Mouse (Mus musculus): Measurements from ENCODE around the gene Stpg3.
A peak's percentile ranks its signal among the peaks of the same experiment; 100 is the strongest.
"Not testable (repeated sequence)": the region's sequence is repeated elsewhere in the genome, so short reads cannot be mapped to it uniquely, and the experiment has no call there.

The Stpg3 gene

DNA sequence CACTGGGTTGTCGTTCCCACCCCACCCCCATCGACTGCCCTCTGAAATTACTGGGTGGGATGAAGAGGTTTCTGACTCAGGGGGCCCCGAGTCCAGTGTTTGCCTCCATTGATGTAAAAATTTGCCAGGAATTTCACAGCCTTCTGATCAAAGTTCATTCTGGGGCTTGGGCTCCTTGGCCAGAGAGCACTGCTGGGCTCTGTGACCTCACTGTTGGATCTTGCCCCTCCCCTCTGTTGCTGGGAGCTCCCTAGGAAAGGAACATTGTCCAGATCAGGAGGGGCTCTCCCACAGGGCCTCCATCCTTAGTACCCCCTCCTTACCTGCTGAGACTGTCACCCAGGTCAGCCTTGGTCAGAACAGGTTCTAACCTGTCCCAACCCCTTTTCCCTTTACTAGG, at the start of gene Stpg3:
Gene Stpg3 (minus strand): TSS at position 194 of the 400 bp plus-strand sequence.
- no peak for DNase-seq (ENCODE audit: low spot score)

GRCm38 (mm10) chr2:25263623-25264285, 49.3 kb upstream of the Stpg3 start:
- no peak for DNase-seq (ENCODE audit: low spot score)

DNA sequence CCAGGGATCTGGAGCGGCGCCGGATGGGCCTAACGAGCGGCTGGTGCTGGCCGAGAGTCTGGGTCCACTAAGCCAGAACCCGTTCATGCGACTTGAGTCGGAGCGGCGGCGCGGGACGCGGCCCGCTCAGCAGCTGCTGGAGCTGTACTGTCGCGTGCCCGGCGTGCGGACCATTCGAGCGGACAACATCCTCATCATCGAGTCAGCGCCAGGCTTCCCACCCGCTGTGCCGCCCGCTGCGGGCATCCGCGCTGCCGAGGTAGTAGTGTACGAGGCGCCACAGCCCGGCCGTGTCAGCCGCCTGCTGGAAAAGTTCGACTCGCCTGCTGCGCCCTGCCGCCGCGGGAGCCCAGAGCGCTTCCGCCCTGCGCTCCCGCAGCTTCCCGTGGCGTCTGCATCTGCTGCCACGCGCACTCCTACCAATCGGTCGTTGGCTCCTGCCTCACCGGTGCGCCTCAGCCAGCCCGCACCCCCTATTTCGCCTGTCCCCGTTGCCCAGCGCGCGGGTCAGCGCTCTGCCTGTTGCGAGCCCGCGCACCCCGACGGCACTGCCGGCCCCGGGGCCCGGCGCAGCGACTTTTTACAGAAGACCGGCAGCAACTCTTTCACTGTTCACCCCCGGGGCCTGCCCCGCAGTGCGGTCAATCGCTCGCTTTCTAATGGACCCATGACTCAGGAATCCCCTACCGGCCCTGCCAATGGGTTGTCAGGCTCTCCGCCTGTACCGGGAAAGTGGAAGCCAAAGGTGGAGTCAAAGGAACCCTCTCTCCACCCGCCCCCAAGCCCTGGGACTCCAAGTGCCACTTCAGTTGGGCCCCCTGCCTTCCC, 48.6 kb upstream of the Stpg3 start:
- DNase-seq (ENCODE audit: low spot score) = no peak

DNA sequence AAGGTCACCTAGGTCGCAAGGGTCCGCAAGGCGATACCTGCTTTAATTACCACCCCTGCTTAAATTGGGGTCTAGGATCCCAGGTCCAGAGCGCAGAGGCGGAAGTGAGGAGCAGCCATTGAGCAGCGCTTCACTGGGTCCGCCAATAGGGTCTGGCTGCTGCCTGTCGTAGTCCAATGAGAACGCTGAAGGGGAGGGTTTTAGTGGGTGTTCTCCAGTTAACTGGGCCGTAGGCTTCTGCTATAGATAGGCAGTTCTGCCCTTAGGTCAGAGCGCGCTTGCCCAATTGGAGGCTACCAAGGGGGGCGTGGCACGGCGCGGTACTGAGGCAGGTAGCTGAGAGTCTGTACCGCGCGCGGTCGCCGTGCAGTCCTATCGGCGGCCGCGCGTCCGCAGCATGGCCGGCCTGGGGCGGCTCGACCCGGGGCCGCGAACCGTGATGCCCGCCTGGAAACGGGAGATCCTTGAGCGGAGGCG, 47.9 kb upstream of the Stpg3 start, which contains the start of gene Tprn:
Gene Tprn (plus strand): TSS at position 328 of the 477 bp plus-strand sequence.
- DNase-seq (ENCODE audit: low spot score) = peak; percentile 95

- DNase-seq (ENCODE audit: low spot score) = no peak
These were observed 47.4 kb upstream of the Stpg3 start for GRCm38 (mm10) chr2:25261870-25262269.

GRCm38 (mm10) chr2:25258887-25259286, 44.5 kb upstream of the Stpg3 start:
- DNase-seq (ENCODE audit: low spot score) = no peak

- not testable (repeated sequence) for DNase-seq (ENCODE audit: low spot score)
These were observed 42.8 kb upstream of the Stpg3 start for GRCm38 (mm10) chr2:25257250-25257649.

- not testable (repeated sequence) for DNase-seq (ENCODE audit: low spot score)
These were observed 42.1 kb upstream of the Stpg3 start for GRCm38 (mm10) chr2:25256443-25257109.

GRCm38 (mm10) chr2:25255284-25255779, 40.9 kb upstream of the Stpg3 start, which contains the start of gene Tmem203:
Gene Tmem203 (plus strand): TSS chr2:25255439.
- peak; percentile 68 for DNase-seq (ENCODE audit: low spot score)

DNA sequence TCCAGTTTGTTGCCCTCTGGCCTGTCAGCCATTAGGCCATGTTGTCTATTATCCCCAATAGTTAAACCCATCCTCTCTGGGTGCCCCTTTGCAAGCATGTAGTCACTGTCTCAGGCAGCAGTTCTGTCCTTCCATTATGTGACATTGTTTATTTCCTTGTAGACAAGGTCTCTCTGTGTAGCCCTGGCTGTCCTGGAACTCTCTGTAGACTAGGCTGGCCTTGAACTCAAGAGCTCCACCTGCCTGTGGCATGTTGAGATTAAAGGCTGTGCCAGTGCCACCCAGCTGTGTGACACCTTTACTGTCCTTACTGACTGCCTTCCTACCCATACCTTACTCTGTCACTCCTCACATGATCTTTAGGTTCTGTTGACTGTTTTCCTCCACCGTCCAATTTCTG, 37.9 kb upstream of the Stpg3 start:
- DNase-seq (ENCODE audit: low spot score) = no peak

DNA sequence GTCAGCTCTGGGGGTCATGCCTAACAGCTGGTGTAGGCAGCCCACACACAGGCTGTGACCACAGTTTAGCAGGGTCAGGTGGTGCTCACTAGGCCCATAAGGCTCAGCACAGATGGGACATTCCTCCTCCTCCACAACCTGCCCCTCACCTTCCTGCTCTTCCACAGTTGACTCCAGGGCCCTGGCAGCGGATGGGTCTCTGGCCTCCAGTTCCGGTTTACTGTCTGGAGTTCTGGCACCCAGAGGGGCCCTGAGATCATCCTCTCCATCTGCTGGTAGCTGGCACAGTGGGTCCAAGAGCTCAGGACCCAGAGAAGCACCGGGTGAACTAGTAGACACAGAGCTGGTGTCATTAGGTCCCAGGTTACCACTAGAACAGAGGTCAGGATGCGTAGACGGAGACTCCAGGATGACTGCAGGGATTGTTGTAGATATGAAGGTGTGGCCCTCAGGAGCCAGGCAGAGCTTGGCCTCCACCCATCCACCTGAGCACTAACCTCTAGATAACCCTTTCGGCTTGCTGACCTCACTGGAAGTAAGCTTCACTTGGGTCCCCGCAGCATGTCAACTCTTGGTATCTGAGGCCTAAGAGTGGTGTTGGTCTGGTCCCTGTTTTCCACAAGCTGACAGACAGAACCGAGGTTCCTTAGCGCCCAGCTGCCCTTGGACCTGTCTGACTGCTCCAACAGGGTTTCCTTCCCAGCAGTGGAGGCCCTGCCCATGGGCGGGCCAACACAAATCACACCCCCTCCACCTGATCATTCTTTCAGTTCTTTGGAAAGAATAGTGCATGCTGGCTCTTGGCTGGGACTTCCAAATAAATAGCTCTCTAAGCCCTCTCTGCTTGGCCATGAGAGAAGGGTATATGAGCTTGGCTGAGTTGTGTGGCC, 32.0 kb upstream of the Stpg3 start, which contains the start of gene AL732309.1:
Gene AL732309.1 (minus strand): TSS at position 681 of the 890 bp plus-strand sequence.
- DNase-seq (ENCODE audit: low spot score) = no peak

GRCm38 (mm10) chr2:25244144-25244543, 29.7 kb upstream of the Stpg3 start:
- no peak for DNase-seq (ENCODE audit: low spot score)

GRCm38 (mm10) chr2:25243342-25243741, 28.9 kb upstream of the Stpg3 start:
- DNase-seq (ENCODE audit: low spot score) = no peak

- DNase-seq (ENCODE audit: low spot score) = no peak
These were observed 27.7 kb upstream of the Stpg3 start, which contains the start of the genes Rnf208 and Cysrt1 for GRCm38 (mm10) chr2:25242101-25242506. Gene Rnf208 (plus strand): TSS chr2:25242255. Gene Cysrt1 (minus strand): TSS chr2:25242452.

DNA sequence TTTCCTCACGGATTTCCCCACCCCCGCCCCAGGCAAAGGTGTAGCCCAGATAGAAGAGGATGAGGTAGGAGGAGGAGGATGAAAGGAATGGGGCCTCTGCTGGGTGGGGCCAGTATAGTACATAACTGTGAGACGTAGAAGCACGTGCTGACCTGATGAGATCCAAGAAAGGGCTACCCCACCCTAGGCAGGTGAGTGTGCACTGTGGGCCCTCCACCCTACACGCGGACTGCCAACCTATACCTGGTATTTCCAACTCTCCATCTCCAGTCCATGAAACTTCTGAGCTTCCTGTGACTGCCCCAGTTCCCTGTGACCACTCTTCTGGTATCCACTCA, 27.0 kb upstream of the Stpg3 start:
- no peak for DNase-seq (ENCODE audit: low spot score)

GRCm38 (mm10) chr2:25240723-25241437, 26.4 kb upstream of the Stpg3 start:
- peak; percentile 68 for DNase-seq (ENCODE audit: low spot score)

DNA sequence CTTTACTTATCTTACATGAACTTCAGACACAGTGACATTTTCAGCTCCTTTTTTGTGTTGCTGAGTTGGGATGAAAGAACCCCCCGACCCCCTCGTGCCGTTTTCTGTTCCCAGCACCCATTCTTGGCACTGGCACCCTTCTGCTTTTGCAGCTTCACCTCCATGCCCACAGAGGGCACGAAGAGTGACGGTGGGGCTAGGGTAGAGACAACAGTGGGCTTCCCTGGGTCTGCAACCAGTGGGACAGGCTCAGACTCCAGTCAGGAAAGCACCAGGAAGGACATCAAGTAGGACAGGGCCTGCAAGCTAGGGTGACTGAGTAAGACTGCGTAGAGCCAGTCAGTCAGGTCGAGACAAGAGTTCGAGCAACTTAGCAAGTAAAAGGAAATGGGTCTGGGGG, 25.9 kb upstream of the Stpg3 start:
- no peak for DNase-seq (ENCODE audit: low spot score)

DNA sequence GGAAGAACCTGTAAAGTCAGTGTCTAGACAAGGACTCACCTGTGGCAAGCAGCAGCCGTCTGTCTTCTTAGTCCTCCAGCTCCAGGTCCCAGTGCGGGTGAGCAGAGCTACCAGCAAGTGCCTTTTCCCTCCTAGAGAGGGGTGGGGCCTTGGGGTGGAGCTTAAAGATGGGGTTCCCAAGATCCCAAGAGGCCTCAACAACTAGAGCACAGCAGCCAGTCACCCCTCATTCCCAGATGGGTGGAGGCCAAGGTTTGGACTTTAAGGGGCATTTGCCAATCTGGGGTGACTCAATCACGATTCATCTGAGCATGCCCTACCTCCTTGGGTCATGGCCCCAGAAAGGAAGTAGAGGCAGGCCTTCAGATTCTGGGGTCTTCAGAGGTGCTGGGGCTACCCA, 25.3 kb upstream of the Stpg3 start:
- DNase-seq (ENCODE audit: low spot score) = no peak

- no peak for DNase-seq (ENCODE audit: low spot score)
These were observed 23.7 kb upstream of the Stpg3 start for GRCm38 (mm10) chr2:25238106-25238505.

- DNase-seq (ENCODE audit: low spot score) = no peak
These were observed 23.1 kb upstream of the Stpg3 start for GRCm38 (mm10) chr2:25237522-25237921.
